Mouse (Mus musculus) C2C12 (cell line): Measurements from ENCODE around the gene Acsf3.

Source experiments
- CEBPB ChIP-seq: IDR thresholded peaks from one replicate; pipeline ENCODE4 v1.6.1; 2011; ENCODE audit warnings: low read depth, mild to moderate bottlenecking, control low read depth, moderate library complexity
- CTCF ChIP-seq: IDR thresholded peaks from one replicate; pipeline ENCODE4 v1.5.1; 2011; ENCODE audit not compliant: control insufficient read depth, insufficient read depth, insufficient read length
- FOSL1 ChIP-seq: IDR thresholded peaks from one replicate; pipeline ENCODE4 v1.8.0; 2011; ENCODE audit warnings: mild to moderate bottlenecking, low read length; ENCODE audit not compliant: poor library complexity, insufficient read depth, severe bottlenecking
- MAX ChIP-seq: IDR thresholded peaks from one replicate; pipeline ENCODE4 v1.6.1; 2011; ENCODE audit warnings: mild to moderate bottlenecking, control low read depth
- MYOD1 ChIP-seq: IDR thresholded peaks from one replicate; pipeline ENCODE4 v1.6.1; 2011; ENCODE audit warnings: low read depth; ENCODE audit not compliant: control insufficient read depth, insufficient read length
- MYOG ChIP-seq: IDR thresholded peaks from one replicate; pipeline ENCODE4 v1.6.1; 2011; ENCODE audit not compliant: control insufficient read depth, insufficient read length; ENCODE audit errors: extremely low read depth
- USF1 ChIP-seq: IDR thresholded peaks from one replicate; pipeline ENCODE4 v1.6.1; 2011; ENCODE audit warnings: low read depth, mild to moderate bottlenecking, control low read depth, moderate library complexity

DNA sequence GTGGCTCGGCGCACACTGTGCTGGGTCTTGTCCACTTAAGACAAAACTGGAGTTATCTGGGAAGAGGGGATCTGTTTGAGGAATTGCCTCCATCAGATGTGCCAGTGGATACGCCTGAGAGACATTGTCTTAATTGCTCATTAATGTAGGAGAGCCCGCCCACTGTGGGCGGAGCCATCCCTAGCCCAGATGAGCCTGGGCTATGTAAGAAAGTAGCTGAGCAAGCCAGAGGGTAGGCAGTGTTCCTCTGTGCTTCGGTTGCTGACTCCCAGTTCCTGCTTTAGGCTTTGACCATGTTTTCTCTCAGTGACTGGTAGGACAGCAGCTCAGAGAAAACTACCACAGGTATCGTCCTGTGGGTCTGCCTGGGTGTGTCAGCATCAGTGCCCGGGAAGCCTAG lies 59.1 kb downstream of the Acsf3 start:
- TF ChIP-seq MYOD1 (no peak), MAX (no peak), CTCF (no peak), USF1 (no peak), CEBPB (no peak), MYOG (no peak), FOSL1 (no peak)
